Mouse (Mus musculus) right cerebral cortex, postnatal 4 days (tissue): ENCODE measurements around the gene Syngr2.

Source experiments
- DNase-seq: peaks from one replicate; pipeline ENCODE4 v3.0.0-alpha.2; 2022

Syngr2 gene

GRCm38 (mm10) chr11:117836306-117836705, 26.8 kb downstream of the Syngr2 start:
- DNase-seq: no peak

- no peak for DNase-seq
These were observed 29.1 kb downstream of the Syngr2 start for GRCm38 (mm10) chr11:117838572-117838971.

DNA sequence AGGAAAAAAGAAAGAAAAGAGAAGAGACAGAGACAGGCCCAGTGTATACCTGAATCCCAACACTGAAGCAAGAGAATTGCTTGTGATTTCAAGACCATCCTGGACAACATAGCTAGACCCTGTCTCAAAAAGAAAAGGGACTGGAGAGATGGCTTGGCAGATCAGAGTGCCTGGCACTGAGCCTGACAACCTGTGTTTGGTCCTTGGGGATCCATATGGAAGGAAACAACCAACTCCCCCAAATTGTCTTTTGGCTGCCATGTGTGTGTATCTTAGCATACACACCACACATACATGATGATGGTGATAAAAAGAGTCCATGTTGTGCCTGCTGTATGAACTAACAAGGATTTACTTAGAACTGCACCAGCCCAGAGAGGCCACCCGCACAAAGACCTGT, 29.6 kb downstream of the Syngr2 start:
- DNase-seq: no peak

DNA sequence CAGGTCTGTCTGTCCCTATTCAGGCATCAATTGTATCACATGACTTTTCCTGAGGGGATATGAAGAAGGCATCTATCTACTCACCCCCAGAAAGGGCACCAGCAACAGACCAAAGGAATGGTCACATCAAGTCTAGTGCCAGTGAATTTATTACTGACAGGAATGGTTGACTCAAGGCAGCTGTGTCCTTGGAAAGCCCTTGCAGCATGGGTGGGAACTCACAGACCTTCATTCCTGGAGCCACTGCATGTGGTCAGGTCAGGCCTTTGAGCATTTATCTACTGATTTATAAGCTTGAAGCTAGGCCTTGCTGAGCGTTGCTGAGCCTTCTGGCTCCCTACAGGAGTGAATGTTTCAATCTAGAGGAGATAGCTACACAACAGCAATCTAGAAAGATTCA, 31.4 kb downstream of the Syngr2 start:
- no peak for DNase-seq

- no peak for DNase-seq
These were observed 34.0 kb downstream of the Syngr2 start for GRCm38 (mm10) chr11:117843434-117843833.

DNA sequence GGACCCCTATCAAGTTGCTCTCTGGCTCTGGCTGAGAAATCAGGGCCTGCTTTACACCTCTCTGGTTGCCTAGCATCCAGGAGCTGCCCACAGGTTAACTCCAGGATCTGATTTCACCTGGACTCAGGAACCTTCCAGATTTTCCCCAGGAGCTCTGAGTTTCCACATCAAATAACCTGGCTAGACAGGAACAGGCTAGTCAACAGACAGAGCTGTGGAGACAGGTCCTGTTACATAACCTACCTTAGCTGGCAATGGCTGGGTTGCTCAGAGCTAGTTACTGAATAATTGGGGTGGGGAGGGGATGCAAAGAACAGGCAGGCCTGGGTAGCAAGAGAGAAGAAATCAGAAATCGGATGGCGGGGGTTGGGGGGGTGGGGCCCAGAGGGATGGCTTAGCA, 35.5 kb downstream of the Syngr2 start:
- DNase-seq: no peak

DNA sequence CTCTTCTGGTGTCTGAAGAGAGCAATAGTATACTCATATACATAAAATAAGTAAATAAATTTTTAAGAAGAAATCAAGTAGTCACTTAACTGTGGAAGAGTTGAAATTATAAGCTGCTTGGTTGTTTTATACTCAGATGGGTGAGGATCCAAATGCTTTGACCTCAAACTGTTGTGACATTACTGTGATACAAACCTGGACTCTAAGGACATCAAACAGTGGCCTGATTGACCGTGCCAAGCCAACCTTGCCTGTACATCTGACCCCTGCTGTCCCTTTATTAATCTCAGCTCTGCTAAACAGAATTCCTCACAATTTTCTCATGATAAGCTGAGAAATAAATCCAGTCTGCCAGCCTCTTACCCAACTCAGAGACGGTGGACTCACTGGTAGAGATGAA, 36.2 kb downstream of the Syngr2 start:
- DNase-seq: no peak

DNA sequence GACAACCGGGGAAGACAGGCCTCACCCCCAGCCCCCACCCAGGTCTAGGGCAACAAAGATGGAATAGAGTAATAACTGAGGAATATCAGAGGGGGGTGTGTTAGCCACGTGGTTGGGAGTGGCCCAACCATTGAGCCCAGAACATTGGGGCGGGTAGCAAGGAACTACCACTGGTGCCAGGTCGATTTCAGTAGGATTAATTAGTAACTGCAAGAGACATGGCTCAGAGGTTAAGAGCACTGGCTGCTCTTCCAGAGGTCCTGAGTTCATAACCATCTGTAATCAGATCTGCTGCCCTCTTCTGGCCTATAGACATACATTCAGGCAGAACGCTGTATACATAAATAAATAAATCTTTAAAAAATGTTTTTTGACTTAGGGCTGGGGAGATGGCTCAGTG, 37.2 kb downstream of the Syngr2 start:
- no peak for DNase-seq

GRCm38 (mm10) chr11:117847593-117848215, 38.2 kb downstream of the Syngr2 start:
- no peak for DNase-seq

DNA sequence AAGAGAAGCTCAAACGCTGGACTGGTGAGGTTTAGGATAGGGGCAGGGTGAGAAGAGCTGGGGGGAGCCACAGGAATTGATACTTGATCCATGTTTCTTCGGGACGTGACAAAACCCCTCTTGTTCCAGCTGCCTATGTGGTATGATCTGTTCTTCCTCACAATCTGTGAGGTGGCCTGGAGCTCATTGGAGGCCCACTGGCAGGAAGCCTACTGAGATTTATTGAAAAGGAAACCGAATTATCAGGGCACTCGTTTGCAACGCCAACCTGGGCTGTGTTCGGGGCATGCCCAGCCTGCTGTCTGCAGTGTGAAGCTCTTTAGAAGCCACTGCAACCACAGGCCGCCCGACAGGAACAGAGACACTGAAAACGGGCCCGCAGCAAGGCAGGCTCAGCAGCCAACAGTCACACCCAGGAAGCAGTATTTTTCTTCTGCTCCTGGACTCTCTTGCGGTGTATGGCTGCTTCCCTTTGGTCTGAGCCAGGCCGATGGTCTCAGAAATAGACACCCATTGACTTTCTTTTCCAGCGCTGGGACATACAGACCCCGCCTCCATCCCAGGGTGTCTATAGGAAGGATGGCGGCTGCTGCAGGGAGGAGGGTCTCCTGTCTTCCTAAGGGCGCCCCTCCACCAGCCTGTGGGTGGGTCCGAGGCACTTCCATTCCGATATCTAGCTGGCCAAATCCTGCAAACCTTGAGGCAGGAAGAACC, 39.0 kb downstream of the Syngr2 start:
- DNase-seq: no peak

- peak; percentile 97 for DNase-seq
These were observed 39.7 kb downstream of the Syngr2 start, which contains the start of gene Birc5 for GRCm38 (mm10) chr11:117848985-117849671. Gene Birc5 (plus strand): TSS chr11:117849251.

- DNase-seq: no peak
These were observed 43.4 kb downstream of the Syngr2 start for GRCm38 (mm10) chr11:117852875-117853274.

DNA sequence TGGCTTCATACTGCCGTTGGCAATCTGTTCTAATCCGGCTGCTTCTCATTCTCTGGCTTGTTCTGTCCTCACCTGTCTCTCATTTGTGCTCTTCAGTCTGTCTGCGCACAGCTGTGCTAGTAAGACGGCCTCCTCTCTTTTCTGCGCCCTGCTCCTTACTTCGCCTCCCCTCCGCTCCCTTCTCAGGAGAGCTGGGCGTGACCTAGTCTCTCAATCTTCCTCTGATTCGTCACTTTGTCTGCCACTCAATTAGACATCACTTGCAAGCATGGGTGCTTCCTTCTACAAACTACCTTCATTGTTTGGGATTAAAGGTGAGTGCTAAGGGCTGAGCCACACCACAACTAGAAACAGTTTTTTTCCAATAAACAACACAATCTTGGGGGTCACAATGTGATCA, 44.8 kb downstream of the Syngr2 start:
- DNase-seq: no peak

DNA sequence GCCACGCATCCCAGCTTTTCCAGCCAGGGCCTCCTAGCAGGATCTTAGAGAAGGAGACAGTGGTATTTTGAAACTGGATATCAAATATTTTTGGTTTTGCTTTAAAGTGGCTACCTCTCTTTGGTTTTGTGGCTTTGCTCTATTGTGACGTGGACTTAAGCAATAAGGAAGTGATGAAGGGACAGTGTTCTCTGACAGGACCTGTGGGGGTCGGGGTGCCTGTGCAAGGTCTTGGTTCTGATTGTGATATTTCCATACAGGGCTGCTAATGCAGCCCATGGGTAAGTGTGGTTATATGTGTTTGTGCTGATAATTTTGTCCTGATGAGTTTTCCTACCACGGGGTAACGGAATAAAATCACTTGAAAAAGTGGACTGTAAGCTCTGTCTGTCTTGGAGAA, 45.9 kb downstream of the Syngr2 start:
- no peak for DNase-seq

GRCm38 (mm10) chr11:117855975-117856374, 46.5 kb downstream of the Syngr2 start:
- no peak for DNase-seq

DNA sequence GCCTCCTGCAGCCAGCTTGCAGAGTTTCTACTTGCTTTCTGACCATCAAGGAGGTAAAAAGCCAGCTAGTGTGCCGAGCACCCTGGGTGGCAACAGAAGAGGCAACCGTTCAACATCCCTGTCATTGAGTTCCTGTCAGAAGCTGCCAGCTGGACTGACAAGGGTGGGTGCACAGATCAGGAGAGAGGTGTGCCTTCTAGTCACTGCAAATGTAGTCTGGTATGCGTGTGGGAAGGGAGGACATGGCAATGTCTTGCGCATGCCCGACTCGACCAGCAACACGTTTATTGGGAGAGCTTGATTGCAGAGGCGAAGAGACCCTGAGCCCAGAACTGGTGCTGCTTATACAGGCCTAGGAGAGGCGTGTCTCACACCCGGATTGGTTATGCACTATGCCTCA, 48.0 kb downstream of the Syngr2 start:
- DNase-seq: no peak

- no peak for DNase-seq
These were observed 48.9 kb downstream of the Syngr2 start for GRCm38 (mm10) chr11:117858392-117858791.

- DNase-seq: peak; percentile 15
These were observed 51.1 kb downstream of the Syngr2 start, which contains the start of gene Tmem235 for GRCm38 (mm10) chr11:117860601-117861000. Gene Tmem235 (plus strand): TSS chr11:117860752.

- no peak for DNase-seq
These were observed 53.8 kb downstream of the Syngr2 start for GRCm38 (mm10) chr11:117863174-117863856.
